Comparison of ENCODE assay signal across 8 mouse cellular contexts in genomic region chr12:111539041-111539345, GRCm38 (mm10). TPM values are rescaled to one million over a fixed set of nuclear protein-coding genes. Genes with fewer than 3 reads are reported as not detected.
DNase-seq lines count a peak whose midpoint lies in the region; ATAC-seq and TF ChIP-seq lines count a peak whose summit lies in the region.

No protein-coding gene starts in this region.

- H3K9ac ChIP-seq in embryonic facial prominence, embryonic 11.5 days (replicated peaks; ENCODE audit: low read length): peak overlapping the region; percentile 99
- peak overlapping the region; percentile 100 for H3K9ac ChIP-seq in intestine, postnatal 0 days (ENCODE audit: low read depth, low read length)
- peak overlapping the region; percentile 98 for H3K9ac ChIP-seq in neural tube, embryonic 14.5 days (replicated peaks; ENCODE audit: low read depth, low read length)

- peak overlapping the region; percentile 88 for H3K4me3 ChIP-seq in left cerebral cortex, adult 2 months
- peak overlapping the region; percentile 99 for H3K4me3 ChIP-seq in embryonic facial prominence, embryonic 11.5 days (ENCODE audit: low read depth, low read length)
- H3K4me3 ChIP-seq in intestine, postnatal 0 days (ENCODE audit: low read depth, low read length): peak overlapping the region; percentile 88
- H3K4me3 ChIP-seq in neural tube, embryonic 14.5 days (ENCODE audit: low read depth, low read length): peak overlapping the region; percentile 96

- no peaks in the 10 kb centered on the region for H3K27me3 ChIP-seq in embryonic facial prominence, embryonic 11.5 days (ENCODE audit: control insufficient read depth, insufficient read depth, low read length)
- no peaks in the 10 kb centered on the region for H3K27me3 ChIP-seq in intestine, postnatal 0 days (replicated peaks; ENCODE audit: control insufficient read depth, insufficient read depth, low read length)
- no peaks in the 10 kb centered on the region; the same call in 1 of the 2 replicates for H3K27me3 ChIP-seq in neural tube, embryonic 14.5 days (ENCODE audit: control insufficient read depth, insufficient read depth, low read length)

- H3K9me3 ChIP-seq in embryonic facial prominence, embryonic 11.5 days (replicated peaks; ENCODE audit: control insufficient read depth, low read length): no peaks in the 10 kb centered on the region
- no peaks in the 10 kb centered on the region for H3K9me3 ChIP-seq in intestine, postnatal 0 days (ENCODE audit: control insufficient read depth)
- H3K9me3 ChIP-seq in neural tube, embryonic 14.5 days (ENCODE audit: control insufficient read depth, low read length): no peaks in the 10 kb centered on the region

- peak overlapping the region; percentile 63 for H3K4me2 ChIP-seq in embryonic facial prominence, embryonic 11.5 days (ENCODE audit: low read depth, low read length)
- H3K4me2 ChIP-seq in intestine, postnatal 0 days (replicated peaks; ENCODE audit: low read depth): peak overlapping the region; percentile 82
- peak overlapping the region; percentile 80 for H3K4me2 ChIP-seq in neural tube, embryonic 14.5 days (ENCODE audit: low read depth, low read length)

- intact Hi-C loops in left cerebral cortex, adult 2 months (cut with DNase I): loop anchor here (2.0 kb wide), 1 partner anchor 36 kb away; the partner anchor contains the start of gene Mark3

- no peak for ATAC-seq in embryonic facial prominence, embryonic 11.5 days (replicated peaks; ENCODE audit: insufficient number of reproducible peaks, low FRiP score, low TSS enrichment, low read depth)
- no peak for ATAC-seq in intestine, postnatal 0 days
- ATAC-seq in neural tube, embryonic 14.5 days (ENCODE audit: low read depth): no peak
- ATAC-seq in megakaryocyte-erythroid progenitor cell, adult 5-6 weeks (replicated peaks; ENCODE audit: low FRiP score, low TSS enrichment, poor library complexity, severe bottlenecking): no peak

- peak overlapping the region; percentile 98 for H3K27ac ChIP-seq in left cerebral cortex, adult 2 months
- H3K27ac ChIP-seq in embryonic facial prominence, embryonic 11.5 days (replicated peaks; ENCODE audit: low read depth, low read length): peak overlapping the region; percentile 94; the same call in 1 of the 2 replicates
- H3K27ac ChIP-seq in intestine, postnatal 0 days (ENCODE audit: low read depth, low read length): peak overlapping the region; percentile 99
- peak overlapping the region; percentile 99; the same call in 1 of the 2 replicates for H3K27ac ChIP-seq in neural tube, embryonic 14.5 days (ENCODE audit: low read depth, low read length)

- H3K36me3 ChIP-seq in embryonic facial prominence, embryonic 11.5 days (replicated peaks; ENCODE audit: control insufficient read depth, insufficient read depth, low read depth, low read length): peaks cover 7% of the 10 kb centered on the region
- peaks cover 48% of the 10 kb centered on the region for H3K36me3 ChIP-seq in intestine, postnatal 0 days (ENCODE audit: control insufficient read depth, insufficient read depth)
- H3K36me3 ChIP-seq in neural tube, embryonic 14.5 days (ENCODE audit: control insufficient read depth, insufficient read depth, low read length): peaks cover 48% of the 10 kb centered on the region

- TF ChIP-seq CTCF in left cerebral cortex, adult 2 months (IDR thresholded peaks at IDR 0.05): no peak
- TF ChIP-seq CTCF in intestine, postnatal 0 days (IDR thresholded peaks at IDR 0.05; ENCODE audit: low read depth): no peak

- no peak for DNase-seq in left cerebral cortex, adult 2 months (ENCODE audit: extremely low spot score in 1 of 2, low spot score in 2 of 2)
- DNase-seq in left cerebral cortex, adult 18-20 months (ENCODE audit: low spot score in 2 of 2): no peak
- no peak for DNase-seq in embryonic facial prominence, embryonic 11.5 days (ENCODE audit: low spot score)
- DNase-seq in natural killer cell, adult 2 months (ENCODE audit: low spot score in 2 of 2): no peak
- no peak for DNase-seq in spleen, postnatal 10 days (ENCODE audit: low spot score in 2 of 2)

- WGBS in embryonic facial prominence, embryonic 11.5 days: under 1% methylated on average over 18 of the region's 18 CpGs
- WGBS in intestine, postnatal 0 days: under 1% methylated on average over 18 of the region's 18 CpGs
- under 1% methylated on average over 18 of the region's 18 CpGs for WGBS in neural tube, embryonic 14.5 days

- no peaks in the 10 kb centered on the region for H3K4me1 ChIP-seq in embryonic facial prominence, embryonic 11.5 days (ENCODE audit: control insufficient read depth, insufficient read depth, low read length)
- H3K4me1 ChIP-seq in intestine, postnatal 0 days (replicated peaks; ENCODE audit: control insufficient read depth, insufficient read depth, low read length): 0 out of 2 replicates have a peak, but pooled peaks cover 9% of the 10 kb centered on the region
- H3K4me1 ChIP-seq in neural tube, embryonic 14.5 days (ENCODE audit: control insufficient read depth, insufficient read depth, low read length): peaks cover 16% of the 10 kb centered on the region

RNA-seq across cellular contexts. Expression of gene Eif5, which starts 1.2 kb away (rescaled TPM):
- total RNA-seq in left cerebral cortex, adult 2 months (2021): 100 to 1,000 TPM; 241 to 276 TPM
- 100 to 1,000 TPM; 247 to 250 TPM for total RNA-seq in left cerebral cortex, adult 18-20 months (2021)
- polyA plus RNA-seq in embryonic facial prominence, embryonic 11.5 days (2014; fragmentation: Nextera tagmentation; extraction: Ambion mirVana): 690 and 721 TPM in 2 replicates
- polyA plus RNA-seq in intestine, postnatal 0 days (2015; fragmentation: Nextera tagmentation; extraction: Ambion mirVana): 632 and 663 TPM in 2 replicates
- 518 and 558 TPM in 2 replicates for polyA plus RNA-seq in neural tube, embryonic 14.5 days (2014; fragmentation: Nextera tagmentation; extraction: Ambion mirVana)
- 212 and 247 TPM in 2 replicates for total RNA-seq in megakaryocyte-erythroid progenitor cell, adult 5-6 weeks (2014; fragmentation: Nextera tagmentation)
- 262 and 337 TPM in 2 replicates for total RNA-seq in megakaryocyte-erythroid progenitor cell, adult 5-6 weeks (2017)

RNA-seq across cellular contexts. Expression of gene Mark3, which starts 35.3 kb away (rescaled TPM):
- 100 to 1,000 TPM; 102 TPM for total RNA-seq in left cerebral cortex, adult 2 months (2021)
- 10 to 100 TPM; 82.9 to 94.5 TPM for total RNA-seq in left cerebral cortex, adult 18-20 months (2021)
- polyA plus RNA-seq in embryonic facial prominence, embryonic 11.5 days (2014; fragmentation: Nextera tagmentation; extraction: Ambion mirVana): 63.4 and 70.5 TPM in 2 replicates
- polyA plus RNA-seq in intestine, postnatal 0 days (2015; fragmentation: Nextera tagmentation; extraction: Ambion mirVana): 24.7 and 25.5 TPM in 2 replicates
- 78.1 and 83.7 TPM in 2 replicates for polyA plus RNA-seq in neural tube, embryonic 14.5 days (2014; fragmentation: Nextera tagmentation; extraction: Ambion mirVana)
- 56.3 and 62.2 TPM in 2 replicates for total RNA-seq in megakaryocyte-erythroid progenitor cell, adult 5-6 weeks (2014; fragmentation: Nextera tagmentation)
- total RNA-seq in megakaryocyte-erythroid progenitor cell, adult 5-6 weeks (2017): 55.2 and 81.3 TPM in 2 replicates

RNA-seq across cellular contexts. Expression of gene Gm266, which starts 53.4 kb away (rescaled TPM):
- total RNA-seq in left cerebral cortex, adult 2 months (2021): 1 to 10 TPM; 3.1 to 3.3 TPM
- 1 to 10 TPM; 3.4 to 5.0 TPM for total RNA-seq in left cerebral cortex, adult 18-20 months (2021)
- 23.9 and 27.9 TPM in 2 replicates for polyA plus RNA-seq in embryonic facial prominence, embryonic 11.5 days (2014; fragmentation: Nextera tagmentation; extraction: Ambion mirVana)
- 7.3 and 8.6 TPM in 2 replicates for polyA plus RNA-seq in intestine, postnatal 0 days (2015; fragmentation: Nextera tagmentation; extraction: Ambion mirVana)
- 1.3 and 1.5 TPM in 2 replicates for polyA plus RNA-seq in neural tube, embryonic 14.5 days (2014; fragmentation: Nextera tagmentation; extraction: Ambion mirVana)
- not detected in 2 replicates for total RNA-seq in megakaryocyte-erythroid progenitor cell, adult 5-6 weeks (2014; fragmentation: Nextera tagmentation)
- total RNA-seq in megakaryocyte-erythroid progenitor cell, adult 5-6 weeks (2017): not detected in 2 replicates

Comparison
In these comparisons a context has a peak if more than half of its experiments do, and no peak if none do; other contexts are left out.
1. RNA of gene Gm266, which starts 53.4 kb away (total RNA-seq): 3.4 to 5.0 TPM in left cerebral cortex, adult 18-20 months and 3.1 to 3.3 TPM in left cerebral cortex, adult 2 months; not detected in megakaryocyte-erythroid progenitor cell, adult 5-6 weeks; every median in the first group is over 4 times any median in the second.
2. Peak in every context shown above with its lines, with median percentiles within 50 percentile points of each other: H3K27ac ChIP-seq, H3K4me3 ChIP-seq, H3K4me2 ChIP-seq and H3K9ac ChIP-seq.